Mouse (Mus musculus) large intestine, adult 2 months (tissue): ENCODE data around the gene Ptms. TPM values are rescaled to one million over a fixed set of nuclear protein-coding genes. Genes with fewer than 3 reads are reported as not detected.

Experiments used
- DNase-seq: peaks from one replicate; pipeline ENCODE4 v3.0.0-alpha.2; 2012; ENCODE audit warnings: low read depth, low spot score
- WGBS: fragments of 180-500 bp; shearing (Covaris S2); methylation state at CpG from one replicate; pipeline ENCODE4 v1.1.7; 2018; 5-methylcytosine and 5-hydroxymethylcytosine counted together
- polyA plus RNA-seq: library from polyadenylated mRNA; depleted of rRNA; stranded (reverse); fragments of >200 nt; gene quantifications from 2 replicates; pipeline ENCODE4 v1.2.3, GENCODE M21; 2012; rRNA removed

The Ptms gene
- polyA plus RNA-seq, 1 experiment, result 1,077 TPM

DNA sequence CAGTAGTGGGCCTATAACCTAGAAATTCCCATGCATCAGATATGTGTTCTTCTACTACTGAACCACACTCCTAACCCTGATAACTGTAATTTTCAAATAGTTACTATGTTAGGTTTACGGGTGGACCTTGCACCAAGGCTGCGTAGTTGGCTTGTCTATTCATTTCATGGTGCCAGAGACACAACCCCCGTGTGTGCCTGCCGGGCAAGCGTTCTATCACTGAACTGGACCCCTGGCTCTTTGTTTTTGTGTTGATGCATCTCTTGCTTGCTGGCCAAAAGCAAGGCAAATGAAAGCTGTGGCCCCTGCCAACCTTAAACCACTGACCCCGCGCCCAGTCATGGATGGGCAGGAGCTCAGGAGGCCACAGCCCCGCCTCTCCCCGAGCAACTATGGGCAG is 38.1 kb downstream of the Ptms start:
- 65% methylated on average over 9 of the region's 9 CpGs for WGBS
- no peak for DNase-seq

DNA sequence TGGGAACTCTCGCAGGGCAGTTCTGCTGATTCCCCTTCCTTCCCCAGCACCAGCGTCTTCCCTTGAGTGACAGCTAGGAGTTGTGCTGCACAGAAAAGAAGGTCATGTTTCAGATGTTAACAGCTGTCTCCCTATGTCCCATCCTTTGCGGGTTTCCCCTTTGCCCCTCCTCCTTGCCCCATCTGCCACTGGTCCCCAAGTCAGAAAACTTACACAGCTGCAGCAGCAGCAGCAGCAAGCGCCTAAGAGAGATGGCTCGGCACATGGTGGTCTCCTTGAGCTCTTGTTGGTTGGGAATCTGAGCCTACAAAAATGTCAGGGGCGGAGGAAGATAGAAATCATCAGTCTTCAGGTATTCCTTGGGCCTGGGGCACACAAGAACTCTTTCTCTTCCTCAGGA is 40.5 kb downstream of the Ptms start:
- whole genome bisulfite sequencing, result 58% methylated on average over 6 of the region's 6 CpGs
- no peak for DNase-seq

DNA sequence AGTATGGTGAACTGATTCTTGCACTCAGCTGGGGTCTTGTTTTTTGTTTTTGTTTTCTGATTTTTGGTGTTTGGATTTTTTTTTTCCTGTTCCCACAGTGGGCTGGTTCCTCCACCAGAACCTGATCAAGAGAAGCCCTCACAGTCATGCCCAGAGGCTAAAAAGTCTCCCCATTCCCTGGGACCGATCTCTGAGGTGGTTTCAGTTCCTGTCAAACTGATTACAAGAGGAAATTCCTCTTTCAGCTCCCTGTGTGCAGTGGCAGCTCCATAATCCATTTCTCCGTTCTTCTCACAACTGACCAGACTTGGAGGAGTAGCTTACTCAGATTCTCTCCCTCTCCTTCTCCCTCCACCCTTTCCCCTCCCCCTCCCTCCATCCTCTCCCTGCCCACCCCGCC is 45.6 kb downstream of the Ptms start:
- no peak for DNase-seq
- WGBS, result 45% methylated on average over 2 of the region's 3 CpGs

DNA sequence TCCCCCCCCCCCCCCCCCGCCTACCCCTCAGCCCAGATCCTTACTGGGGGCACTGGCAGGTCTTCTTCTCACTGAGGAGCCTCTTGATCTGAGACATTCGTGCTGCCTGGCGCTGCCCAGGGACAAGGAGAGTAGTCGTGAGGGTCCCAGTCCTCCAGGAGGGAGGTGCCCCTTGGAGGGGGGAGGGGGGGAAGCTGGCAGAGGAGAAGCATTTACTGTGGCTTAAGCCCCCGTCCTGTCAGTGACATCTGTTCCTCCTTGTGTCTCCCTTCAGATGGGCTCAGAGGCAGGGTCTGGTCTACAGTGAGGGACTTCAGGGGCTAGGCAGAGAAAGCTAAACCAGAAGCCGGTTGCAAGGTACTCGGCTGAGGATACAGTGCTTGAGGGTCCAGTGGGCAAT is 53.3 kb downstream of the Ptms start:
- DNase-seq, result no peak
- 75% methylated on average over 7 of the region's 7 CpGs for WGBS

DNA sequence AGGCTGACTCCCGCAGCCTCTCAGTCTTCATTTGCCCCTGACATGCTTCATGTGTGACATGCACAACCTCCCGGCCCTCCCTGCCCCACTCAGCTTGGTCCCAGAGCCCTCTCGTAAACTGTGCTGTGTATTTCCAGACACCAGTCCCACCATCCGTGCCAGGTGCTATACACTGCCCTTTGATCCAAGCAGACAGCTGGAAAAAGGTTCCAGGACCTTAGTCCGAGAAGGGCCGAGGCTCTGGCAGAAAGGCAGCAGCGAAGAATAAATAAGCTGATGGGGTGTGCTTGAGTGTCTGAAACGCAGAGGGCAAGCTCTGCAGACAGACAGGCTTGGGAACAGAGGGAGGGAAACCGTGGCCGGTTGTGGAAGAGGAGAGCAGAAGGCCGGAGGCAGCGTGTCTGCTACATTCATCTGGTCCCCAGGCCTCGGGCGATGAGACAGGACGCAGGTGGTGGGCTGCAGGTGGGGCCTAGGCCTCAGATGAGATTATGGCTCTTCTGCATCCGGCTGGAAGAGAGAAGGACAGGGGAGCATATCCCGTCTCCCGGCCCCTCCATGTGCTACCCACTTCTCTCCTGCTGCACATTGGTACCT is 54.0 kb downstream of the Ptms start:
- DNase-seq, result no peak
- WGBS, result 57% methylated on average over 18 of the region's 18 CpGs

Other genes with a start within 250 kb of the Ptms start
- gene Emg1, start 207.9 kb downstream of the Ptms start, polyA plus RNA-seq, result 90.6 and 107 TPM in 2 replicates
- gene Phb2, start 207.8 kb downstream of the Ptms start, polyA plus RNA-seq, result 215 and 267 TPM in 2 replicates
- 35.0 and 38.7 TPM in 2 replicates for gene Ptpn6, start 181.4 kb downstream of the Ptms start, polyA plus RNA-seq
- 156 TPM in 2 replicates for gene Grcc10, start 178.7 kb downstream of the Ptms start, polyA plus RNA-seq
- not detected in 2 replicates for gene Gm45234, start 164.1 kb downstream of the Ptms start, polyA plus RNA-seq
- gene Atn1, start 163.6 kb downstream of the Ptms start, polyA plus RNA-seq, result 31.9 and 33.6 TPM in 2 replicates
- 3.2 and 4.2 TPM in 2 replicates for gene Eno2, start 150.4 kb downstream of the Ptms start, polyA plus RNA-seq
- 0.47 and 1.1 TPM in 2 replicates for gene Lrrc23, start 140.4 kb downstream of the Ptms start, polyA plus RNA-seq
- 23.9 and 28.5 TPM in 2 replicates for gene Spsb2, start 111.4 kb downstream of the Ptms start, polyA plus RNA-seq
- 671 and 859 TPM in 2 replicates for gene Tpi1, start 105.8 kb downstream of the Ptms start, polyA plus RNA-seq
- gene Usp5, start 90.6 kb downstream of the Ptms start, polyA plus RNA-seq, result 58.3 and 64.0 TPM in 2 replicates
- gene Cdca3, start 90.6 kb downstream of the Ptms start, polyA plus RNA-seq, result 120 and 146 TPM in 2 replicates
- 0.11 and 0.12 TPM in 2 replicates for gene Gnb3, start 79.8 kb downstream of the Ptms start, polyA plus RNA-seq
- gene P3h3, start 62.4 kb downstream of the Ptms start, polyA plus RNA-seq, result 8.3 and 10.5 TPM in 2 replicates
- 1.1 and 1.7 TPM in 2 replicates for gene Gpr162, start 56.1 kb downstream of the Ptms start, polyA plus RNA-seq
- gene Cd4, start 31.9 kb downstream of the Ptms start, polyA plus RNA-seq, result 6.7 and 7.9 TPM in 2 replicates
- 3.8 and 4.7 TPM in 2 replicates for gene Lag3, start 8.4 kb downstream of the Ptms start, polyA plus RNA-seq
- gene Mlf2, start 11.3 kb upstream of the Ptms start, polyA plus RNA-seq, result 350 and 390 TPM in 2 replicates
- gene Cops7a, start 45.4 kb upstream of the Ptms start, polyA plus RNA-seq, result 149 and 151 TPM in 2 replicates
- gene Pianp, start 76.6 kb upstream of the Ptms start, polyA plus RNA-seq, result 2.3 and 3.3 TPM in 2 replicates
- gene Zfp384, start 89.0 kb upstream of the Ptms start, polyA plus RNA-seq, result 39.5 and 59.5 TPM in 2 replicates
- gene Ing4, start 119.7 kb upstream of the Ptms start, polyA plus RNA-seq, result 42.5 and 43.1 TPM in 2 replicates
- gene Acrbp, start 129.6 kb upstream of the Ptms start, polyA plus RNA-seq, result 12.5 and 14.6 TPM in 2 replicates
- gene Lpar5, start 147.8 kb upstream of the Ptms start, polyA plus RNA-seq, result 55.4 and 127 TPM in 2 replicates
- gene Chd4, start 175.9 kb upstream of the Ptms start, polyA plus RNA-seq, result 22.4 and 35.5 TPM in 2 replicates
- 17.7 and 18.4 TPM in 2 replicates for gene Nop2, start 211.8 kb upstream of the Ptms start, polyA plus RNA-seq
- 6.3 and 9.4 TPM in 2 replicates for gene Iffo1, start 225.1 kb upstream of the Ptms start, polyA plus RNA-seq
- gene Gapdh, start 246.4 kb upstream of the Ptms start, polyA plus RNA-seq, result 3,259 and 4,191 TPM in 2 replicates